Mouse (Mus musculus) brown adipose tissue, adult 24 weeks (tissue): ENCODE results near the gene Fth1. TPM values are rescaled to one million over a fixed set of nuclear protein-coding genes. Genes with fewer than 3 reads are reported as not detected.
"Not testable (repeated sequence)": the region's sequence is repeated elsewhere in the genome, so short reads cannot be mapped to it uniquely, and the experiment has no call there.

ENCODE experiments used
- H3K27ac ChIP-seq: fragments of 200-500 bp; replicated peaks from 2 replicates; pipeline ENCODE4 v1.5.1; 2012; ENCODE audit warnings: low read depth, mild to moderate bottlenecking, low read length
- H3K4me1 ChIP-seq: fragments of 200-500 bp; 2 replicates; pipeline ENCODE4 v1.6.1; 2012; ENCODE audit warnings: low read length, mixed read lengths; ENCODE audit not compliant: control insufficient read depth, insufficient read depth, insufficient read length
- H3K4me3 ChIP-seq: fragments of 200-500 bp; 2 replicates; pipeline ENCODE4 v1.5.1; 2012; ENCODE audit warnings: low read depth, mild to moderate bottlenecking, low read length, moderate library complexity; ENCODE audit not compliant: insufficient read depth
- polyA plus RNA-seq: library from polyadenylated mRNA; stranded (reverse); fragments of >200 nt; gene quantifications from 2 replicates; pipeline ENCODE4 v1.2.4, GENCODE M21; 2012; ENCODE audit not compliant: missing spikeins, insufficient read depth, insufficient read length

Gene Fth1
- 4,010 and 5,287 TPM in 2 replicates for polyA plus RNA-seq

DNA sequence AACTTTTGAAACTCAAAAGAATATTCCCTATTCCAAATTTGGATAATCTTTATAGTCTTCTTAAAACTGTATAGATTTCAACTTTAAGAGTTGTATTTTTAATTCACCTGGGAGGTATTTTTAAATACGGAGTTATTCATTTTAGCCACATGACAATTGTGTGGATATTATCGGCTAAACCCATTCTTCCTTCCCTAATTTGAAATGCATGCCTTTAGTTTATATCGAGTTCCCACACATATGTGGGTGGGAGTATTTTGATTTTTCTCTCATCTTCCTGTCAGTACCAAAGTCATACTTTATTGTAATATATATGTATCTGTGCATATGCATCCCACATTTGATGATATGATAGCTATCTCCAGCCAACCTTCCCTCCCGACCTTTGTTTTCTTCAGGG, at the start of gene Fth1:
Gene Fth1 (plus strand): TSS at position 341 of the 400 bp plus-strand sequence.
- Histone ChIP-seq H3K27ac (peak within 1 kb of the TSS; percentile 91), H3K4me1 (peaks cover 12% of the 10 kb centered on the region; the same call in 1 of the 2 replicates), H3K4me3 (no peak within 1 kb of the TSS; the same call in 1 of the 2 replicates)

DNA sequence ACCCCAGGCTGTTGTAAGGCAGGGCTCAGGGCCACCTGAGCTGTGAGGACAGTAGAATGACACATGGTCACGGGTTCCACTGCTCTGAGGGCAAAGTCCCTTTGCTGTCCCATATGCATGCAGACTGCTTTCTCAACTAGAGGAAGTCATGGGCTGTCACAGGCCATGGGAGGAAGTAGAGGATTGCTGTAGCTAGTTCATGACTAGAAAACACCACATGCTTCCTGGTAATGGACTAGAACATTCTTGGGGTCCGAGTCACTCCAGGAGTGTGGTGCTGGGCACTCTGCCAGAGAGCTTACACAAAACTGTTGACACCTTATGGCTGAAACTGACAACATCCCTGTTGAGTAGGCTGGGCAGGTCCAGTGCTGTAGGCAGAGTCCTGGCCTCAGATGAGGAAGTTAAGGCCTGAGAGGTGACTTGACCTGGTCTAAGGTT, 49.2 kb upstream of the Fth1 start:
- not testable (repeated sequence) for H3K4me1 ChIP-seq, H3K4me3 ChIP-seq
- H3K27ac ChIP-seq, result peak overlapping the region; percentile 47

DNA sequence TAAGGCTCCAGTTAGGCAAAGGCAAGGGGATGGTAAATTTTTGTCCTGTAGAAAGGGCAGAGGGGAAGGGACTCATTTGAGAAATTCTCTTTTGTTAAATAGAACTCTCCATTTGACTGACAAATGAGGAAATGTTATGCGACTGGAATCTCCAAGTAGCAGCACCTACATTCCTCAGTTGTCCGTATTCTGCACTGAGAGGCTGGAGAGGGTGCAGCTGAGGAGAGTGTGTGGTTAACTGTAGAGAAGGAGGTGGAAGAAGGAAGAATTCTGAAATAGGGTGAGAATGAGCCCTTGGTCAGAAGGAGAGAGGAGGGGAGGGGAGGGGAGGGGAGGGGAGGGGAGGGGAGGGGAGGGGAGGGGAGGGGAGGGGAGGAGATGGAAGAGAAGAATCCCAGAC, 46.5 kb upstream of the Fth1 start:
- Histone ChIP-seq H3K4me3 (no peak overlapping the region), H3K27ac (no peak overlapping the region), H3K4me1 (peaks cover 11% of the 10 kb centered on the region; the same call in 1 of the 2 replicates)

DNA sequence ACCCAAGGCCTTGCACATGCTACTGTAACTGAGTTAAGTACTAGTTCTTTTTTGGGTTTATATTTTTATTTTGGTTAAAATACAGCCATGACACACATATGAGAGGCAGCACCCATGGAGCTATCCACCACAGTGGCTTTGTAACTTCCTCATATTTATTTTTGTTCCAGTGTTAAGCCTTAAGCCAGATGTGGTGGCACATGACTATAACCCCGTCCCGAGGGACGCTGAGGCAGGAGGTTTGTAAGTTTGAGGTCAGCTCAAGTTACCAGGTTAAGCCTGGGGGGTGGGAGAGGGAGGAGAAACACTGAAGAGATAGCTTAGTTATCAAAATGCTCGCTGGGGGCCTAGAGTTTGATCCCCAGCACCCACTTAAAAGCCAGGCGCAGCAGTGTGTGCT, 43.8 kb upstream of the Fth1 start:
- no peak overlapping the region for H3K4me3 ChIP-seq
- H3K4me1 ChIP-seq, result peaks cover 11% of the 10 kb centered on the region; the same call in 1 of the 2 replicates
- peak overlapping the region; percentile 77 for H3K27ac ChIP-seq

DNA sequence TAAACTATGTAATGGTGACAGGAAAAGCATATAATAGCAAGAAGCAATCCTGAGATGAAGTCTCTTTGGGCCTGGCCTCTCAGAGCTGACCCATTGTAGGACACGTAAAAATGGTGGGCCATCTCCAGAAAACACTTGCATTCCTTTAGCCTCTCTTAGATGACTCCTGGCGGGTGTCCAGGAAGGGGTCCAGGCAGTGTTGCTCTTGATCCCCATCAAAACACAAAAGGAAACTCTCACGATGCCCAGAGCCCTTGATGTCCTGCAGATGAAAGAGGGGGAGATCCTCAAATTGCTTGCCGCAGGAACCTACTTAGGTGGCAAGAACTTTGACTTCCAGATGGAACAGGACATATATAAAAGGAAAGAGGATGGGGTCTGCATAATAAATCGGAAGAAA, 43.0 kb upstream of the Fth1 start:
- no peak overlapping the region for H3K4me3 ChIP-seq
- H3K27ac ChIP-seq, result no peak overlapping the region; the same call in 1 of the 2 replicates
- H3K4me1 ChIP-seq, result peaks cover 17% of the 10 kb centered on the region; the same call in 1 of the 2 replicates

DNA sequence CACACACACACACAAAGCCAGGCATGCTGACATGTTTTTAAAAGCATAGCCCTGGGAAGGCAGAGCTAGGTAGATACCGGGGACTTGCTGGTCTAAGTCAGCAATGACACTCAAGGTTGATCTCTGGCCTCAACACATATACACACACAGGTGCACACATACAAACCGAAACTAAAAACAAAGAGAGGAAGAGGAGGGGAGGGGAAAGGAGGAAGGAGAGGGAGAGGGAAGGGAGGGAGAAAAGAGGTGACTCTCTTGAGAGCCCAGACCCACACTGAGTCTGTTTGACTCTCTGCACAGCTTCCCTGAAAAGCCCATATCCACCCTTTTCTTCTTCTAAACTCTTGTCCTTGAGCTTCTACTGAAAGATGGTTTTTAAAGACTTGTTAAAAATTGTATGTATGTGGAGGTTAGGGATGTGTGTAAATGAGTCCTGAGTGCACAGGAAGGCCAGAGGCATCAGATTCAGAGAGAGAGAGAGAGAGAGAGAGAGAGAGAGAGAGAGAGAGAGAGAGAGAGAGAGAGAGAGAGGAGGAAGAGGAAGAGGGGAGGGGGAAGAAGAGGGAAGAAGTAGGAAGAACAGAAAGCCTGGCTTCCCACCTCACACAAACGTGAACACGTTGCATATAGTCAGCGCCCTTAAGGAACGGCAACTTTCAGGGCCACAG, 42.1 kb upstream of the Fth1 start:
- Histone ChIP-seq H3K4me3 (no peak overlapping the region), H3K4me1 (peaks cover 24% of the 10 kb centered on the region; the same call in 1 of the 2 replicates), H3K27ac (peak overlapping the region; percentile 65)

DNA sequence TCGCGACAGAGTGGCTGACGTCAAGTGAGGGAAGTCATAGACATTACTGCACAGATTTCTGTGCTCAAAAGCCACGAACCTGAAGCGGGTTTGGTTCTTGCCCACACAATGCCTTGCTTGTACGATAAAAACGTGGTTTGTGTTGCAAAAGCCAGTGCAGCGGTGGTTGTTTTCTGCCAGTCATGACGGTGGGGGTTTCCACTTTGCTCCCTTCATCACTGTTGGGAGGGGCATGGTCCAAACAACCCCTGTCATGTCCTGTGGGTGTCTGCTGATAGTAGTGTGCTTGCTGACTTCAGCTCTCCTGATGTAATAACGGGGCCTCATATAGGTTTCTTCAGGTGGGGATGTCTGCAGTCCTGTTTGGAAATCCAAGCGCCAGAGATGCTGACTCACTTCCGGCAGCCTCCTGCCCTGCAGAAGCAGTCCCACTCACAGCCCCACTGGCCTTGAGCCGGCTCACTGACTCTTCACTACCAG, 41.5 kb upstream of the Fth1 start:
- Histone ChIP-seq H3K4me3 (no peak overlapping the region), H3K4me1 (peaks cover 24% of the 10 kb centered on the region; the same call in 1 of the 2 replicates), H3K27ac (peak overlapping the region; percentile 65)

DNA sequence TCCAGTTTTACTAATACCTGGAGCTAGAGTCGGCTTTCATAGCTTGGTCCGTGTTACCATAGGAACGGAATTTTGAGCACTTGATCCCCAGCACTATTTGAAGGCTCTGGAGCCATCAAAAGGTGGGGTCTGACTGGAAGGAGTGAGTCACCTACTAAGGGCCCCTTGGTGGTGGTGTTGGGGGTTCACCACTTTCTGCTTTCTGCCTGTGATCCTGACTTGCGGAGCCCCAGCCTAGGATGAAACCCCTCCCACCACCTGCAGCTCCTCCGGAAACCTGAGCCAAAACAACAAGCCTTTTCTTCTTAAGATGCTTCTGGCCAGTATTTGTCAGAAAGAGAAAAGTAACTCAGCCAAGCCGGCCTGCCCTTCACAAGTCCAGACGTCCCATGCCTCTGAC, 40.6 kb upstream of the Fth1 start:
- Histone ChIP-seq H3K27ac (no peak overlapping the region), H3K4me1 (peaks cover 24% of the 10 kb centered on the region; the same call in 1 of the 2 replicates), H3K4me3 (no peak overlapping the region)

DNA sequence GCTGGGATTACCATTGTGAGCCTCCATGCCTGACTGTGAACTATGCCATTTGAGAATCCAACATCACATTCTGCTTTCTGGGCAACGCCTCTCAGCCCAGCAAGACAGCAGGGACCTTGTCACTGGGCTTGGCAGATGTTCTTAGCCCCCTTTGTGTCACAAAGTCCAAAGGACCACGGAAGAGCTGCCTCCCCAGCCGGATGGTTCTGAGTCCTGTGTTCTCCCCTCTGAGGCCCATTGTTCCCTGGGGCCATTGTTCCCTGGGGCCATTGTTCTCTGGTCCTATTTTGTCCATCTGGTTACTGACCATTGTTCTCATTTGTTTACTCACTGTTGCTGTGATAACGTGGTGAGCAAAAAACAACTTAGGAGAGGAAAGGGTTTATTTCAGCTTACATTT, 39.5 kb upstream of the Fth1 start:
- H3K4me3 ChIP-seq, result no peak overlapping the region

DNA sequence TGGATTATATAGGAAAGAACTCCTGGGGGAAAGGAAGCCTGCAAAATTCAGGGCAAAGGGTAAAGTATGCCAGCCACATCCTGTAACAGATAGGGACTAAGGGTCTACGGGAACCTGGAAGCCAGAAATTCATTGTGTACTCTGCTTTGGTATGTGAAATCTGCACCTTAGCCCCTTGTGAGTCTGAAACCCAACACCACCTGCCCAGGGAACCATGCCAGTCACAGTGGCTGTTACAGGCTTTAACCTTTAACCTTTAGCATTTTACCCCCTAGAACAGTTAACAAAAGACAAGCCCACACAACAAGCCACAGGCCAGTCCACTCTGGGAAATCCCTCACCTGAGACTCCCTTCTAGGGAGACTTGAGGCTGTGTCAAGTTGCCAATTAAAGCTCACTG, 38.6 kb upstream of the Fth1 start:
- Histone ChIP-seq H3K27ac (no peak overlapping the region), H3K4me3 (no peak overlapping the region), H3K4me1 (peaks cover 17% of the 10 kb centered on the region; the same call in 1 of the 2 replicates)

More for the DNA sequence above, 39.5 kb upstream of the Fth1 start:
- Histone ChIP-seq H3K4me1 (peaks cover 21% of the 10 kb centered on the region; the same call in 1 of the 2 replicates), H3K27ac (no peak overlapping the region)

DNA sequence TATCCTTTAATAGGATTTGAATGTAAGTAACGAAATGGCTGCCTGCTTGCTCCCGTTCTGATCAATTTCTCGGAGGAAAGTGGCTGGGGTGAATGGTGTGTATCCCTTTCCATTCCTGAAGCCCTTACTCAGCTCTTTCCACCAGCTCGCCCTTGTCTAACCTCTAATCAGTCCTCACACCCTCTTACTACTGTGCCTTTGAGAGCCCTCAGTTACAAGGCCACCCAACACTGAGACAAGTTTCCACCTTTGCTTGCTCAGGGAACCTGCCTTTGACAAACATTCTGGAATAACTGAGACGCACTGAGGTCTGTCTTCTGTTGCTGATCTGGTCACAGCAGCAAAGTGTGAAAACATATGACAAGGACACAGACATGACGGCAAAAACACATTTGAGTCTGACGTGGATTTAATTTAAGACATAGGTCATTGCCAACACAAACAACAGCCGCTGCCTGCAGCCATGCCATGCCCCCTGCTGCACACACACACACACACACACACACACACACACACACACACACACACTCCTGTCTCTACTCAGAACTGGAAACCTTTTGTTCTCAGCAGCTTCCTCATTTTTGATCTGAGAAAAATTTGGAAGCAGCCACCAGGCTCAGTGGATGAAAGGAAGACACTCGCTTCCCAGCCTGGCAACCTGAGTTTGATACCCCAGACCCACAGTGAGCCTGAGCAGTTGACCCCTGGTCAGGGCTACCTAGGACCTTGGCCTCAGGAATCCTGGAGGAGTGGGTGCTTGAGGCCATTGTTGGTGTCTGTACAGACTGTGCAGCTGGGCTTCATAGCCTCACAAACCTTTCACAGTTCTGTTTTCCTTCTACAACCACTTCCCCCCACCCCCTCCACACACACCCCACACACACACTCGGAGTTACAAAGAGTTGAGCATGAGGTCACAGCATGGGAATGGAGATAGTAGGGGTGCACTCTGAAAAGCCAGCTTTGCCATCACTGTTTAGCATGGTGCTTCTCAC, 37.6 kb upstream of the Fth1 start:
- peaks cover 16% of the 10 kb centered on the region; the same call in 1 of the 2 replicates for H3K4me1 ChIP-seq
- no peak overlapping the region for H3K4me3 ChIP-seq
- peak overlapping the region; percentile 75 for H3K27ac ChIP-seq

DNA sequence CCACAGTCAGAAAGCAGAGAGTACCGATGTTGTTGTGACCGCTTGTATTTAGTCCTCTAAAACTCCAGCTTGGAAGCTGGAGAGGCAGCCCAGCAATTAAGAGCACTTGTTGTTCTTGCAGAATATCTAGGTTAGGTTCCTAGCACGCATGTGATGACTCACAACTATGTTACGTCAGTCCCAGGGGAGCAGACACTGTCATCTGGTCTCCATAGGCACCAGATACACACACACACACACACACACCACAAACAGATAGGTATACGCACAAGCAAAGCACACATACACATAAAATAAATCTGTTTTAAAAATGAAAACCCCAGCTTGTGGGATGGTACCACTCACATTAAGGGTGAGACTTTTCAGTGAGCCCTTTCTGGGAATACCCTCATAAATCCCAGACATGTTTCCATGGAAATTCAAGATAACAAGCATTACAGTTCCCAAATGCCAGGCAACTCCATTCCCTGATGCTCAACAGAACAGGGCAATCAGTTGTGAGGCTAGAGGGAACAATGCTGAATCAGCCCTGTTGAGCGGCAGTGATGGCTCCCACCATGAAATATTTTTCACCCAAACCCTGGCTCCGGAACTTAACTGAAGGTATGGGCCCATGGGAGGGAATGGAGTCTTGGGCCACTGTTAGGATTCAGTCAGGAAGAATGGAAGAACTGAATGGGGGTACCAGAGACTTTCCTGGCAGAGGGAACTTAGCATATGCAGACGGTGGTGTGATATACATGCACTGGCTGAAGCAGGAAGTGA, 34.4 kb upstream of the Fth1 start:
- Histone ChIP-seq H3K4me1 (peaks cover 12% of the 10 kb centered on the region; the same call in 1 of the 2 replicates), H3K4me3 (no peak overlapping the region), H3K27ac (peak overlapping the region; percentile 8; the same call in 1 of the 2 replicates)

DNA sequence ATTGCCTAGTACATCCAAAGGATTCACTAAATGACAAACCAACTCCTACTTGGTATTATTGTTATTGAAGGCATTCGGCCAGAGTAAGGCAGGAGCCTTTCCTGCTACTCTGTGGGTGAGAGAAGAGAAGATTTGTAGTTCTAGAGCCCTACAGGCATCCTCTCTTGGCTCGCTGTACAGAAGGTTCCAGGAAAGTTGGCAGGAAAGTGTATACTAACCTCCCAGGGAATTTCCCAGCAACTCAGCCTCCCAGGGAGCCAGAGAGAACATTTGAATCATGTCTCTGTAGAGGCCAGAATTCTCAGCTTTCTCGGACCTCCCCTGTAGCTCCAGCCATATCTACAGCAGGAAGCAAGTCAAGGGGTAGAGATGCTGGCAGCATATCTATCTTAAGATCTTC, 33.4 kb upstream of the Fth1 start:
- Histone ChIP-seq H3K4me1 (peaks cover 10% of the 10 kb centered on the region; the same call in 1 of the 2 replicates), H3K4me3 (no peak overlapping the region), H3K27ac (no peak overlapping the region)

DNA sequence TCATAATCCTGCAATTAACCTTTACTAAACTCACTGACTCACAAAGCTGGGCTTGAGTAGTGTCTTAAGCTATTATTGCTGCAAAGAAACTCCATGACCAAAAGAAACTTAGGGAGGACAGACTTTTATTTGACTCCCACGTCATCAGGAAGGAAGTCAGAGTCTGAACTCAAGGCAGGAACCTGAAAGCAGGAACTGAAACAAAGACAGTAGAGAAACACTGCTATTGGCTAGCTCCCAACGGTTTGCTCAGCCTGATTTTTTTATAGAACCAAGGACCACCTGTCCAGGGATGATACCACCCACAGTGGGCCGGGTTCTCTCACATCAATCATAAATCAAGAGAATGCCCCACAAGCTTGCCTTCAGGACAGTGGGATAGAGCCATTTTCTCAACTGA, 28.0 kb upstream of the Fth1 start:
- Histone ChIP-seq H3K4me1 (0 out of 2 replicates have a peak, but pooled peaks cover 4% of the 10 kb centered on the region), H3K4me3 (no peak overlapping the region), H3K27ac (peak overlapping the region; percentile 53; the same call in 1 of the 2 replicates)
